Mouse (Mus musculus): ENCODE results near the gene Abca17.

DNA sequence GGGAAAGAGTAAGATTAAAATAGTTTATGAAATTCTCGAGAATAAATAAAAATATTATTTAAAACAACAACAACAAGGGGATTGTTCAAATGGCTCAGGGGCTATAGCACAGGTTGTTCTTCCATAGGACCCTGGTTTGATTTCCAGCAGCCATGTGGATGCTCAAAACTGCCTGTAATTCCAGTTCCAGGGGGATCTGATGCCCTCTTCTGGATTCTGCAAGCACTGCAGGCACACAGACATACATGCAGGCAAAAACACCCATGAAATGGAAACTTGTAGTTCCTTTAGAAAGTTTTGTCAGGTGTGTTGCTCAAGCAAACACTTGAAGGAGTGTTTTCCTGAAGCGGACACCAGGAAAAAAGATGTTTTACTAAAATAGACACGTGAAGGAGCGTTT lies 68.2 kb downstream of the Abca17 start:
- no peak for TF ChIP-seq GATA1 (IDR thresholded peaks at IDR 0.05; ENCODE audit: low read length)
- TF ChIP-seq TAL1 (IDR thresholded peaks at IDR 0.05; ENCODE audit: low read length) = no peak
